Mouse (Mus musculus): ENCODE measurements at regions not wholly inside any gene's neighbourhood (a gene's known extent, or its start where the extent isn't known, plus 50 kb on each side); places are given as distances from the start of the nearest gene placed in this dataset.
A peak's percentile ranks its signal among the peaks of the same experiment; 100 is the strongest.
"Not testable (repeated sequence)": the region's sequence is repeated elsewhere in the genome, so short reads cannot be mapped to it uniquely, and the experiment has no call there.

- DNase-seq: no peak
Observed at GRCm38 (mm10) chr2:78277699-78278098, 331.5 kb upstream of the Cwc22 start.

- no peak for DNase-seq
Observed at GRCm38 (mm10) chr2:78274122-78274521, 327.9 kb upstream of the Cwc22 start.

GRCm38 (mm10) chr2:78268705-78269104, 322.5 kb upstream of the Cwc22 start:
- DNase-seq: no peak

- DNase-seq: no peak
Observed at GRCm38 (mm10) chr2:78267527-78268375, 321.6 kb upstream of the Cwc22 start.

- no peak for DNase-seq
Observed at GRCm38 (mm10) chr2:78253601-78254097, 307.5 kb upstream of the Cwc22 start.

- DNase-seq: no peak
Observed at GRCm38 (mm10) chr2:78246354-78246753, 300.2 kb upstream of the Cwc22 start.

- no peak for DNase-seq
Observed at GRCm38 (mm10) chr2:78240299-78240698, 294.1 kb upstream of the Cwc22 start.

- not testable (repeated sequence) for DNase-seq
Observed at GRCm38 (mm10) chr2:78225383-78226100, 279.4 kb upstream of the Cwc22 start.

- peak; percentile 26 for DNase-seq
Observed at GRCm38 (mm10) chr2:78214469-78214868, 268.3 kb upstream of the Cwc22 start.

- DNase-seq: no peak
Observed at GRCm38 (mm10) chr2:78205125-78205524, 258.9 kb upstream of the Cwc22 start.

GRCm38 (mm10) chr2:78196006-78196405, 249.8 kb upstream of the Cwc22 start:
- no peak for DNase-seq

GRCm38 (mm10) chr2:78189620-78190019, 243.4 kb upstream of the Cwc22 start:
- peak; percentile 13 for DNase-seq

GRCm38 (mm10) chr2:78184950-78185349, 238.8 kb upstream of the Cwc22 start:
- DNase-seq: no peak

- DNase-seq: no peak
Observed at GRCm38 (mm10) chr2:78173784-78174183, 227.6 kb upstream of the Cwc22 start.

GRCm38 (mm10) chr2:78172819-78173218, 226.6 kb upstream of the Cwc22 start:
- no peak for DNase-seq

- DNase-seq: no peak
Observed at GRCm38 (mm10) chr2:78170162-78170747, 224.1 kb upstream of the Cwc22 start.

- DNase-seq: no peak
Observed at GRCm38 (mm10) chr2:78165429-78165828, 219.3 kb upstream of the Cwc22 start.

- DNase-seq: peak; percentile 7
Observed at GRCm38 (mm10) chr2:78159877-78160485, 213.8 kb upstream of the Cwc22 start.

- no peak for DNase-seq
Observed at GRCm38 (mm10) chr2:78110335-78110734, 164.2 kb upstream of the Cwc22 start.

- no peak for DNase-seq
Observed at GRCm38 (mm10) chr2:78095536-78095935, 149.4 kb upstream of the Cwc22 start.

- DNase-seq: no peak
Observed at GRCm38 (mm10) chr2:78094921-78095320, 148.7 kb upstream of the Cwc22 start.

GRCm38 (mm10) chr2:78064321-78065037, 118.3 kb upstream of the Cwc22 start:
- no peak for DNase-seq

Measured in right cerebral cortex, postnatal 4 days (tissue).